In genomic region chr7:99421006-99421405, GRCm38 (mm10) we compare ENCODE assay signal across 25 mouse cellular contexts. TPM values are rescaled to one million over a fixed set of nuclear protein-coding genes. Genes with fewer than 3 reads are reported as not detected.
DNase-seq lines count a peak whose midpoint lies in the region; ATAC-seq and TF ChIP-seq lines count a peak whose summit lies in the region.
"Had no signal": no experiment of that assay in that cellular context is flagged by ENCODE, and none has a peak within 500 bp of the region (broad histone marks: within the 10 kb centered on the region; RNA-seq: fewer than 3 reads in every experiment).

No protein-coding gene starts in this region.

- peak overlapping the region; percentile 51; the same call in 1 of the 2 replicates for H3K27ac ChIP-seq in stomach, embryonic 15.5 days
- no peak overlapping the region for H3K27ac ChIP-seq in stomach, postnatal 0 days (replicated peaks)
- H3K27ac ChIP-seq in kidney, embryonic 16.5 days (ENCODE audit: low read length): no peak overlapping the region; the same call in 1 of the 2 replicates
- peak overlapping the region; percentile 66 for H3K27ac ChIP-seq in limb, embryonic 10.5 days
- no peak overlapping the region for H3K27ac ChIP-seq in liver, embryonic 12.5 days
- H3K27ac ChIP-seq: embryonic facial prominence, embryonic 12.5 days; heart, adult 2 months; heart, embryonic 13.5 days; hindbrain, postnatal 0 days; liver, embryonic 14.5 days; lung, embryonic 15.5 days; midbrain, embryonic 15.5 days; neural tube, embryonic 13.5 days had no signal

- no peaks in the 10 kb centered on the region for H3K36me3 ChIP-seq in stomach, embryonic 15.5 days
- no peaks in the 10 kb centered on the region for H3K36me3 ChIP-seq in stomach, postnatal 0 days (ENCODE audit: control insufficient read depth, insufficient read depth, low read length)
- H3K36me3 ChIP-seq in kidney, embryonic 16.5 days (ENCODE audit: insufficient read depth, low read length): 0 out of 2 replicates have a peak, but pooled peaks cover 2% of the 10 kb centered on the region
- H3K36me3 ChIP-seq in limb, embryonic 10.5 days: no peaks in the 10 kb centered on the region
- H3K36me3 ChIP-seq in liver, embryonic 12.5 days: no peaks in the 10 kb centered on the region
- H3K36me3 ChIP-seq: embryonic facial prominence, embryonic 12.5 days; lung, embryonic 15.5 days; midbrain, embryonic 15.5 days had no signal

- WGBS in stomach, embryonic 15.5 days: 81% methylated on average over 6 of the region's 6 CpGs
- 77% methylated on average over 6 of the region's 6 CpGs for WGBS in stomach, postnatal 0 days
- WGBS in kidney, embryonic 16.5 days: 76% methylated on average over 6 of the region's 6 CpGs
- WGBS in limb, embryonic 10.5 days: 82% methylated on average over 6 of the region's 6 CpGs
- 69% methylated on average over 6 of the region's 6 CpGs for WGBS in liver, embryonic 12.5 days (ENCODE audit: insufficient replicate concordance)

- peaks cover 11% of the 10 kb centered on the region for H3K4me1 ChIP-seq in stomach, embryonic 15.5 days
- 0 out of 2 replicates have a peak, but pooled peaks cover 5% of the 10 kb centered on the region for H3K4me1 ChIP-seq in stomach, postnatal 0 days (replicated peaks; ENCODE audit: control insufficient read depth, insufficient read depth)
- H3K4me1 ChIP-seq in kidney, embryonic 16.5 days (ENCODE audit: insufficient read depth, low read length): peaks cover 13% of the 10 kb centered on the region
- H3K4me1 ChIP-seq in limb, embryonic 10.5 days: peaks cover 36% of the 10 kb centered on the region
- H3K4me1 ChIP-seq in liver, embryonic 12.5 days: peaks cover 7% of the 10 kb centered on the region; the same call in 1 of the 2 replicates

- ATAC-seq in stomach, embryonic 15.5 days (ENCODE audit: insufficient read depth, low FRiP score, low read depth): peak; percentile 28; the same call in 1 of the 2 replicates
- ATAC-seq in stomach, postnatal 0 days (ENCODE audit: low FRiP score, low TSS enrichment): no peak
- 0 out of 2 replicates have a peak, but pooled peaks have one; percentile 37 for ATAC-seq in kidney, embryonic 16.5 days (ENCODE audit: low FRiP score, low TSS enrichment)
- ATAC-seq in liver, embryonic 12.5 days: no peak
- ATAC-seq: hindbrain, postnatal 0 days; midbrain, embryonic 15.5 days had no signal

- DNase-seq in stomach, postnatal 0 days (ENCODE audit: low spot score): no peak
- DNase-seq in limb, embryonic 10.5 days (ENCODE audit: low spot score): no peak
- peak; percentile 70 for DNase-seq in yolk sac, embryonic 10.5 days (ENCODE audit: low spot score)
- DNase-seq in c-Kit-positive CD71-positive TER-119-positive erythroid progenitor cells, embryonic 14.5 days (ENCODE audit: low spot score): no peak
- no peak for DNase-seq in thymus, postnatal 36 days
- DNase-seq: adrenal gland, adult 2 months; cerebellum, adult 11-12 months; cerebellum, postnatal 14 days; gastrocnemius, postnatal 25 days; heart, adult 2 months; heart, postnatal 14 days; left cerebral cortex, postnatal 4 days; lung, postnatal 4 days; retina, postnatal 1 day; thymus, adult 2 months had no signal

- TF ChIP-seq EP300 in stomach, postnatal 0 days (optimal IDR thresholded peaks at IDR 0.05): no peak

- no peak for TF ChIP-seq CTCF in stomach, postnatal 0 days (IDR thresholded peaks at IDR 0.05; ENCODE audit: low read depth)

- no peak overlapping the region for H3K4me2 ChIP-seq in stomach, embryonic 15.5 days
- H3K4me2 ChIP-seq in stomach, postnatal 0 days (replicated peaks; ENCODE audit: low read depth): no peak overlapping the region
- H3K4me2 ChIP-seq in kidney, embryonic 16.5 days (replicated peaks; ENCODE audit: low read depth, low read length): no peak overlapping the region
- no peak overlapping the region for H3K4me2 ChIP-seq in liver, embryonic 12.5 days
- H3K4me2 ChIP-seq: embryonic facial prominence, embryonic 12.5 days; heart, embryonic 13.5 days; lung, embryonic 15.5 days; midbrain, embryonic 15.5 days; neural tube, embryonic 13.5 days had no signal

- no peak overlapping the region for H3K9ac ChIP-seq in stomach, embryonic 15.5 days
- H3K9ac ChIP-seq in stomach, postnatal 0 days (ENCODE audit: low read length): no peak overlapping the region
- H3K9ac ChIP-seq in kidney, embryonic 16.5 days (replicated peaks; ENCODE audit: low read length): no peak overlapping the region; the same call in 1 of the 2 replicates
- no peak overlapping the region for H3K9ac ChIP-seq in liver, embryonic 12.5 days
- H3K9ac ChIP-seq: embryonic facial prominence, embryonic 12.5 days; heart, embryonic 13.5 days; liver, embryonic 14.5 days; lung, embryonic 15.5 days; midbrain, embryonic 15.5 days; neural tube, embryonic 13.5 days had no signal

- no peaks in the 10 kb centered on the region for H3K27me3 ChIP-seq in stomach, embryonic 15.5 days (replicated peaks)
- no peaks in the 10 kb centered on the region for H3K27me3 ChIP-seq in stomach, postnatal 0 days (ENCODE audit: control insufficient read depth, insufficient read depth, low read length)
- no peaks in the 10 kb centered on the region for H3K27me3 ChIP-seq in kidney, embryonic 16.5 days (ENCODE audit: insufficient read depth, low read length)
- no peaks in the 10 kb centered on the region for H3K27me3 ChIP-seq in limb, embryonic 10.5 days (ENCODE audit: low read depth, poor library complexity, severe bottlenecking)
- H3K27me3 ChIP-seq in liver, embryonic 12.5 days (replicated peaks): peaks cover 2% of the 10 kb centered on the region
- H3K27me3 ChIP-seq: embryonic facial prominence, embryonic 12.5 days; heart, embryonic 13.5 days; lung, embryonic 15.5 days; midbrain, embryonic 15.5 days; neural tube, embryonic 13.5 days had no signal

- H3K4me3 ChIP-seq in stomach, embryonic 15.5 days (replicated peaks): no peak overlapping the region
- no peak overlapping the region for H3K4me3 ChIP-seq in stomach, postnatal 0 days (ENCODE audit: low read depth, low read length)
- H3K4me3 ChIP-seq in kidney, embryonic 16.5 days (ENCODE audit: low read length): no peak overlapping the region
- no peak overlapping the region for H3K4me3 ChIP-seq in limb, embryonic 10.5 days
- H3K4me3 ChIP-seq in liver, embryonic 12.5 days: no peak overlapping the region
- H3K4me3 ChIP-seq: embryonic facial prominence, embryonic 12.5 days; heart, adult 2 months; heart, embryonic 13.5 days; lung, embryonic 15.5 days; midbrain, embryonic 15.5 days; neural tube, embryonic 13.5 days had no signal

- no peaks in the 10 kb centered on the region for H3K9me3 ChIP-seq in stomach, embryonic 15.5 days
- no peaks in the 10 kb centered on the region for H3K9me3 ChIP-seq in stomach, postnatal 0 days (ENCODE audit: control insufficient read depth, low read length)
- no peaks in the 10 kb centered on the region for H3K9me3 ChIP-seq in kidney, embryonic 16.5 days (ENCODE audit: low read length)
- H3K9me3 ChIP-seq in limb, embryonic 10.5 days (replicated peaks): no peaks in the 10 kb centered on the region
- H3K9me3 ChIP-seq in liver, embryonic 12.5 days (replicated peaks): no peaks in the 10 kb centered on the region
- H3K9me3 ChIP-seq: embryonic facial prominence, embryonic 12.5 days; heart, embryonic 13.5 days; lung, embryonic 15.5 days; midbrain, embryonic 15.5 days; neural tube, embryonic 13.5 days had no signal

RNA-seq across cellular contexts. Expression of gene Gdpd5, which starts 39.8 kb away (rescaled TPM):
- 18.4 and 18.8 TPM in 2 replicates for polyA plus RNA-seq in stomach, embryonic 15.5 days (2015; fragmentation: Nextera tagmentation; extraction: Ambion mirVana)
- polyA plus RNA-seq in stomach, postnatal 0 days (2015; fragmentation: Nextera tagmentation; extraction: Ambion mirVana): 8.1 and 9.1 TPM in 2 replicates
- 20.5 TPM in 2 replicates for polyA plus RNA-seq in kidney, embryonic 16.5 days (2015; fragmentation: Nextera tagmentation; extraction: Ambion mirVana)
- 9.9 and 12.3 TPM in 2 replicates for polyA plus RNA-seq in limb, embryonic 10.5 days (2016; fragmentation: Nextera tagmentation; extraction: Ambion mirVana)
- polyA plus RNA-seq in liver, embryonic 12.5 days (2016; fragmentation: Nextera tagmentation; extraction: Ambion mirVana): 2.6 and 3.1 TPM in 2 replicates

RNA-seq across cellular contexts. Expression of gene Klhl35, which starts 44.8 kb away (rescaled TPM):
- 0.58 and 0.78 TPM in 2 replicates for polyA plus RNA-seq in stomach, embryonic 15.5 days (2015; fragmentation: Nextera tagmentation; extraction: Ambion mirVana)
- 0.97 and 1.3 TPM in 2 replicates for polyA plus RNA-seq in stomach, postnatal 0 days (2015; fragmentation: Nextera tagmentation; extraction: Ambion mirVana)
- 0.66 and 0.75 TPM in 2 replicates for polyA plus RNA-seq in kidney, embryonic 16.5 days (2015; fragmentation: Nextera tagmentation; extraction: Ambion mirVana)
- polyA plus RNA-seq in limb, embryonic 10.5 days (2016; fragmentation: Nextera tagmentation; extraction: Ambion mirVana): 0.21 and 0.63 TPM in 2 replicates
- 0.14 and 0.32 TPM in 2 replicates for polyA plus RNA-seq in liver, embryonic 12.5 days (2016; fragmentation: Nextera tagmentation; extraction: Ambion mirVana)

Comparison
In these comparisons a context has a peak if more than half of its experiments do, and no peak if none do; other contexts are left out.
1. ATAC-seq: peak in stomach, embryonic 15.5 days (single experiment) and kidney, embryonic 16.5 days (single experiment); none in stomach, postnatal 0 days (single experiment) and liver, embryonic 12.5 days (single experiment).
2. H3K27ac ChIP-seq: peak in stomach, embryonic 15.5 days (single experiment) and limb, embryonic 10.5 days (single experiment); none in stomach, postnatal 0 days (single experiment), kidney, embryonic 16.5 days (single experiment) and liver, embryonic 12.5 days (single experiment).